Mouse (Mus musculus) gastrocnemius, adult 8-10 months (tissue): ENCODE results near the gene Arpc1b. TPM values are rescaled to one million over a fixed set of nuclear protein-coding genes. Genes with fewer than 3 reads are reported as not detected.

Source experiments
- DNase-seq, 2 experiments: peaks; one replicate each; pipeline ENCODE4 v3.0.0; 2022; ENCODE audit warnings: low spot score in 2 of 2
- total RNA-seq, 4 experiments: library from RNA; stranded (reverse); gene quantifications; 2 replicates each; pipeline ENCODE4 v1.2.4; 2022

Arpc1b gene
- total RNA-seq, 4 experiments from 2014 or later: 17.1 to 25.0 (median 18.7) TPM

GRCm38 (mm10) chr5:145161361-145161760 lies 47.3 kb downstream of the Arpc1b start:
- no peak for DNase-seq

- DNase-seq: no peak
Observed at GRCm38 (mm10) chr5:145164710-145165109, 50.7 kb downstream of the Arpc1b start.

- no peak for DNase-seq
Observed at GRCm38 (mm10) chr5:145165184-145165583, 51.2 kb downstream of the Arpc1b start.

- peak; percentile 99 for DNase-seq
Observed at GRCm38 (mm10) chr5:145166536-145167305, 52.7 kb downstream of the Arpc1b start, which contains the start of the genes Ptcd1 and Cpsf4. Ptcd1 (minus strand) TSS chr5:145167108. Cpsf4 (plus strand) TSS chr5:145167213.

GRCm38 (mm10) chr5:145167306-145167661 lies 53.3 kb downstream of the Arpc1b start:
- DNase-seq: peak in 1 of 2 experiments; percentile 6

- DNase-seq: no peak
Observed at GRCm38 (mm10) chr5:145178461-145178980, 64.5 kb downstream of the Arpc1b start.

Other genes with a start within 250 kb of the Arpc1b start
- gene Smurf1, start 148.4 kb upstream of the Arpc1b start, total RNA-seq: 10 to 100 TPM; 10.6 to 14.2 (median 11.2) TPM
- not detected for gene Gm4871, start 81.5 kb upstream of the Arpc1b start, total RNA-seq
- not detected for gene 1700018F24Rik, start 71.2 kb upstream of the Arpc1b start, total RNA-seq
- 10 to 100 TPM; 23.0 to 27.7 (median 26.2) TPM for gene Arpc1a, start 30.4 kb upstream of the Arpc1b start, total RNA-seq
- gene Kpna7, start 30.2 kb upstream of the Arpc1b start, total RNA-seq: not detected
- gene Pdap1, start 26.0 kb downstream of the Arpc1b start, total RNA-seq: 10 to 100 TPM; 39.8 to 50.9 (median 45.1) TPM
- gene Bud31, start 26.1 kb downstream of the Arpc1b start, total RNA-seq: 10 to 100 TPM; 46.9 to 59.4 (median 52.6) TPM
- 10 to 100 TPM; 10.7 to 12.3 (median 11.0) TPM for gene Ptcd1, start 52.9 kb downstream of the Arpc1b start, total RNA-seq
- 10 to 100 TPM in 2 of 4 experiments, 1 to 10 TPM in 2; 7.7 to 10.3 (median 9.5) TPM for gene Cpsf4, start 53.0 kb downstream of the Arpc1b start, total RNA-seq
- 100 to 1,000 TPM; 621 to 954 (median 825) TPM for gene Atp5j2, start 77.8 kb downstream of the Arpc1b start, total RNA-seq
- gene Zkscan14, start 87.7 kb downstream of the Arpc1b start, total RNA-seq: 10 to 100 TPM; 11.6 to 12.3 (median 11.7) TPM
- gene Zkscan5, start 90.3 kb downstream of the Arpc1b start, total RNA-seq: 10 to 100 TPM in 1 of 4 experiments, 1 to 10 TPM in 3; 7.7 to 10.3 (median 7.9) TPM
- 10 to 100 TPM; 10.1 to 15.3 (median 10.5) TPM for gene Zfp655, start 117.5 kb downstream of the Arpc1b start, total RNA-seq
- gene Zscan25, start 166.3 kb downstream of the Arpc1b start, total RNA-seq: 1 to 10 TPM; 8.4 to 9.8 (median 8.9) TPM
- not detected for gene Cyp3a57, start 231.1 kb downstream of the Arpc1b start, total RNA-seq